Mouse (Mus musculus) limb, embryonic 12.5 days (tissue): ENCODE data around the gene Adam10. TPM values are rescaled to one million over a fixed set of nuclear protein-coding genes. Genes with fewer than 3 reads are reported as not detected.

Experiments
- ATAC-seq: fragments of 200-750 bp; cut with Nextera tagmentation; 2 replicates; pipeline ENCODE4 v1.8.0; 2017; ENCODE audit warnings: low read depth, moderate TSS enrichment; ENCODE audit not compliant: insufficient number of reproducible peaks, insufficient read depth, low FRiP score, low TSS enrichment
- H3K27ac ChIP-seq: fragments of 300-500 bp; sonication (generic); 2 replicates; pipeline ENCODE4 v1.5.1; 2016; ENCODE audit warnings: mild to moderate bottlenecking, moderate library complexity
- H3K27me3 ChIP-seq: fragments of 300-500 bp; sonication (generic); 2 replicates; pipeline ENCODE4 v1.6.1; 2016; ENCODE audit warnings: mild to moderate bottlenecking, moderate library complexity
- H3K36me3 ChIP-seq: fragments of 300-500 bp; sonication (generic); 2 replicates; pipeline ENCODE4 v1.6.1; 2016; ENCODE audit warnings: mild to moderate bottlenecking, moderate library complexity
- H3K4me1 ChIP-seq: fragments of 300-500 bp; sonication (generic); replicated peaks from 2 replicates; pipeline ENCODE4 v1.6.1; 2016
- H3K4me2 ChIP-seq: fragments of 300-500 bp; sonication (generic); 2 replicates; pipeline ENCODE4 v1.6.1; 2016; ENCODE audit warnings: mild to moderate bottlenecking, moderate library complexity
- H3K4me3 ChIP-seq: fragments of 300-500 bp; sonication (generic); replicated peaks from 2 replicates; pipeline ENCODE4 v1.5.1; 2016; ENCODE audit warnings: mild to moderate bottlenecking
- H3K9ac ChIP-seq: fragments of 300-500 bp; sonication (generic); replicated peaks from 2 replicates; pipeline ENCODE4 v1.6.1; 2016; ENCODE audit warnings: mild to moderate bottlenecking, moderate library complexity
- H3K9me3 ChIP-seq: fragments of 300-500 bp; sonication (generic); 2 replicates; pipeline ENCODE4 v1.6.1; 2016; ENCODE audit warnings: mild to moderate bottlenecking, moderate library complexity
- WGBS: fragments of 180-500 bp; shearing (Covaris S2); methylation state at CpG from one replicate; pipeline ENCODE4 v1.1.7; 2016; 5-methylcytosine and 5-hydroxymethylcytosine counted together
- microRNA-seq: library from miRNA; unstranded; fragments of <30 nt; microRNA quantifications from one replicate; pipeline ENCODE4, GENCODE M21; 2017
- polyA plus RNA-seq: library from polyadenylated mRNA; unstranded; fragments of >200 nt; fragmentation: Nextera tagmentation; extraction: Ambion mirVana; gene quantifications from 2 replicates; pipeline ENCODE4 v1.2.1, GENCODE M21; 2016

Adam10 gene
- polyA plus RNA-seq, 1 experiment from 2014 or later = 62.9 TPM

DNA sequence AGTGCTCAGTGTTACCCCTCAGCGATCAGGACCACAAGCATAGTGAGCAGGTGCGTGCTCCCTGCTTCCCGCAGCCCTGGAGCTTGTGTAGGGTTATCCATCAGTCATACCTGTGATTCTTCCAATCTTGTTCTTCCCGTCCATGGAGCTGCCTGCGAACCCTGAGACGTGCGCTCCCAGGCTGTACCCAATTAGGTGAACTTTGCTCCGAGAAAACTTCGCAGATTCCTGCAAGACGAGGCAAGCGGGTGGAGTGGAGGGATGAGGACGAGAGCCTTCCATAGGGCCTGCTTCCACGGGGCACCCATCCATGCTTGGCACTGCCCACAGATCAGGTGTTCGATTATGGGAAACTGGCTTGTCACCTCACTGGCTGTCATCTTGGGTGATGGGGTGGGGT is 139.9 kb downstream of the Adam10 start:
- no peak overlapping the region for H3K4me2 ChIP-seq
- 78% methylated on average over 14 of the region's 14 CpGs for WGBS
- no peaks in the 10 kb centered on the region for H3K27me3 ChIP-seq
- no peak overlapping the region for H3K27ac ChIP-seq
- peaks cover 12% of the 10 kb centered on the region for H3K4me1 ChIP-seq
- H3K9ac ChIP-seq = no peak overlapping the region
- H3K36me3 ChIP-seq = no peaks in the 10 kb centered on the region
- no peak overlapping the region for H3K4me3 ChIP-seq
- no peak for ATAC-seq
- H3K9me3 ChIP-seq = no peaks in the 10 kb centered on the region

DNA sequence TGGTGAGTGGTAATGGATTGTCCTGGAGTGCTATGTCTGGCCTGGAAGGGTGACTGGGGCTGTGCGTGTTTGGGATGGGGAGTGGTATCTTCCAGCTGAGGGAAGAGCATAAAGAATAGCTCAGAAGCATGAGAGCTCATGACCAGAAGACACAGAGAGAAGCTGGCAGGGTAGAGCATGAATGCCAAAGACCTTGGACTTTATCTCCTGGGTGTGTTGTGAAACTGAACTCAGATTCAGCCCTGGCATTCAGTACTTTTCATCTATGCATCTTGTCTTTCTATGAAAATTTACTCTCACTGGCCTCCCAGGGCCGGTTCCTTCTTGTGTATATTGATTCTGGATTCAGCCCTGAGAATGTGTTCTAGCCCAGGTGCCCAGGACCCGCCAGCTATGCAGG is 145.3 kb downstream of the Adam10 start:
- no peak for ATAC-seq
- H3K9ac ChIP-seq = no peak overlapping the region
- WGBS = 89% methylated on average over 3 of the region's 3 CpGs
- H3K4me3 ChIP-seq = no peak overlapping the region
- H3K9me3 ChIP-seq = no peaks in the 10 kb centered on the region
- H3K36me3 ChIP-seq = no peaks in the 10 kb centered on the region
- H3K27ac ChIP-seq = no peak overlapping the region
- H3K27me3 ChIP-seq = no peaks in the 10 kb centered on the region
- H3K4me2 ChIP-seq = no peak overlapping the region
- no peaks in the 10 kb centered on the region for H3K4me1 ChIP-seq

DNA sequence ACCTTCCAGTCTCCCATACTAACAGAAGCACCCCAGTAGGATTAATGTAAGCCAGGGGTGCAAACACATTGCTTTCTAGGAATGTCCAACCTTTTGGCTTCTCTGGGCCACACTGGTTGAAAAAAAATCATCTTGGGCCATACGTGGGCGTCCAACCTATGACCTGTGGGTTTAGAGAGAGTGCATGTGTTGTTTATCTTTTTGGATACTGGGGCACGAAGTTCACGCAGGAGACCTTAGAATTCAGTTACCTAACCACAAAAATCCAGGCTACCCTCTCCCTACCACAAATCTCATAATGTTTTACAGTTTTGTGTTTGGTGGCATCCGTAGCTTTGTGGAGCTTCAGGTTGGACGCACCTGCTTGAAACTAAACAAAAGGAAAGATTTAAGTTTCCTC is 149.1 kb downstream of the Adam10 start:
- Histone ChIP-seq H3K4me2 (no peak overlapping the region), H3K27me3 (no peaks in the 10 kb centered on the region), H3K36me3 (no peaks in the 10 kb centered on the region), H3K4me3 (no peak overlapping the region), H3K4me1 (no peaks in the 10 kb centered on the region), H3K9me3 (no peaks in the 10 kb centered on the region), H3K27ac (no peak overlapping the region), H3K9ac (no peak overlapping the region)
- WGBS = 85% methylated on average over 6 of the region's 6 CpGs
- ATAC-seq = no peak

Small RNA genes within 50 kb of the gene (microRNA-seq; reads per million reads assigned to microRNA genes)
- gene Gm25149 = not detected

Other genes with a start within 250 kb of the Adam10 start
- 30.9 TPM in 2 replicates for gene Rnf111, start 175.3 kb upstream of the Adam10 start, polyA plus RNA-seq
- gene Sltm, start 136.2 kb upstream of the Adam10 start, polyA plus RNA-seq = 68.9 and 74.0 TPM in 2 replicates
- 0.18 and 0.35 TPM in 2 replicates for gene Gm10642, start 22.7 kb upstream of the Adam10 start, polyA plus RNA-seq
- gene Mindy2, start 21.8 kb upstream of the Adam10 start, polyA plus RNA-seq = 7.6 and 8.0 TPM in 2 replicates